Mouse (Mus musculus) embryonic facial prominence, embryonic 11.5 days (tissue): ENCODE measurements around the gene Large1. TPM values are rescaled to one million over a fixed set of nuclear protein-coding genes. Genes with fewer than 3 reads are reported as not detected.

ENCODE experiments used
- ATAC-seq: fragments of 200-750 bp; cut with Nextera tagmentation; replicated peaks from 2 replicates; pipeline ENCODE4 v1.8.0; 2017; ENCODE audit warnings: low read depth; ENCODE audit not compliant: insufficient number of reproducible peaks, low FRiP score, low TSS enrichment
- DNase-seq: peaks from one replicate; pipeline ENCODE4 v3.0.0-alpha.2; 2015; ENCODE audit warnings: low spot score
- H3K27ac ChIP-seq: fragments of 300-500 bp; sonication (generic); replicated peaks from 2 replicates; pipeline ENCODE4 v1.5.1; 2014; ENCODE audit warnings: mild to moderate bottlenecking, low read depth, low read length, control low read depth
- H3K27me3 ChIP-seq: fragments of 300-500 bp; sonication (generic); 2 replicates; pipeline ENCODE4 v1.6.1; 2014; ENCODE audit warnings: mild to moderate bottlenecking, low read length, moderate library complexity, mixed read lengths; ENCODE audit not compliant: control insufficient read depth, insufficient read depth
- H3K36me3 ChIP-seq: fragments of 300-500 bp; sonication (generic); replicated peaks from 2 replicates; pipeline ENCODE4 v1.6.1; 2014; ENCODE audit warnings: low read depth, mild to moderate bottlenecking, low read length, moderate library complexity, mixed read lengths; ENCODE audit not compliant: control insufficient read depth, insufficient read depth
- H3K4me1 ChIP-seq: fragments of 300-500 bp; sonication (generic); 2 replicates; pipeline ENCODE4 v1.6.1; 2014; ENCODE audit warnings: low read length, mixed read lengths; ENCODE audit not compliant: control insufficient read depth, insufficient read depth
- H3K4me2 ChIP-seq: fragments of 300-500 bp; sonication (generic); 2 replicates; pipeline ENCODE4 v1.6.1; 2014; ENCODE audit warnings: low read depth, mild to moderate bottlenecking, control low read depth, low read length, moderate library complexity
- H3K4me3 ChIP-seq: fragments of 300-500 bp; sonication (generic); 2 replicates; pipeline ENCODE4 v1.5.1; 2014; ENCODE audit warnings: low read depth, low read length, control low read depth
- H3K9ac ChIP-seq: fragments of 300-500 bp; sonication (generic); replicated peaks from 2 replicates; pipeline ENCODE4 v1.6.1; 2014; ENCODE audit warnings: mild to moderate bottlenecking, control low read depth, low read length
- H3K9me3 ChIP-seq: fragments of 300-500 bp; sonication (generic); replicated peaks from 2 replicates; pipeline ENCODE4 v1.6.1; 2016; ENCODE audit warnings: mild to moderate bottlenecking, low read length, inconsistent platforms, mixed read lengths; ENCODE audit not compliant: control insufficient read depth
- WGBS: fragments of 180-500 bp; shearing (Covaris S2); extraction: QIAGEN DNeasy Blood & Tissue Kit; methylation state at CpG from one replicate; pipeline ENCODE4 v1.1.7; 2014; 5-methylcytosine and 5-hydroxymethylcytosine counted together
- polyA plus RNA-seq: library from polyadenylated mRNA; unstranded; fragments of >200 nt; fragmentation: Nextera tagmentation; extraction: Ambion mirVana; gene quantifications from 2 replicates; pipeline ENCODE4 v1.2.1, GENCODE M21; 2014

The Large1 gene
- polyA plus RNA-seq, 1 experiment from 2014 or later: 8.6 TPM

DNA sequence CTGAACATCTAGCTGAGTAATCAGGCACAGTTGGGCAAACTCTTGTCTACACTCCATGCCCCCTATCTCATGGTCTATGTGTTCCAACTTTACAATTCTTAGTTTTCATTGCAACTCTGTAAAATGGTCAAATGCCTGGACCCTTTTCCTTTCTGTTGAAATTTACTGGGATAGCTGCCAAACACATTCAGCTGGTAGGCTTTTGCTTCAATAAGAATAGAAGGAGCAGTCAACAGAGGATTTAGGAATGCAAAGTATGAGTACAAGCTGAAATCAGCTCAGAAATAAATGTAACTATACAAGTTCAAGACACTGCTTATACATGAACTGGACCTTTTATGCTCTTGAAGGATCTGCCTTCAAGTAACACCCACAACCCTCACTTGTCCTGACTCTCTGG, 146.5 kb downstream of the Large1 start:
- Histone ChIP-seq H3K9ac (no peak overlapping the region), H3K4me2 (no peak overlapping the region), H3K27ac (no peak overlapping the region), H3K27me3 (no peaks in the 10 kb centered on the region), H3K4me3 (no peak overlapping the region), H3K36me3 (no peaks in the 10 kb centered on the region), H3K9me3 (no peaks in the 10 kb centered on the region), H3K4me1 (no peaks in the 10 kb centered on the region)
- ATAC-seq (no peak), DNase-seq (no peak)

- no peaks in the 10 kb centered on the region for H3K4me1 ChIP-seq
- H3K27ac ChIP-seq: no peak overlapping the region
- no peak overlapping the region for H3K4me3 ChIP-seq
- H3K9me3 ChIP-seq: no peaks in the 10 kb centered on the region
- no peak overlapping the region for H3K9ac ChIP-seq
- no peak for ATAC-seq
- H3K36me3 ChIP-seq: no peaks in the 10 kb centered on the region
- WGBS: 76% methylated on average over 2 of the region's 2 CpGs
- DNase-seq: no peak
- H3K4me2 ChIP-seq: no peak overlapping the region
- no peaks in the 10 kb centered on the region for H3K27me3 ChIP-seq
Measured at GRCm38 (mm10) chr8:73201854-73202253, 151.5 kb downstream of the Large1 start.

DNA sequence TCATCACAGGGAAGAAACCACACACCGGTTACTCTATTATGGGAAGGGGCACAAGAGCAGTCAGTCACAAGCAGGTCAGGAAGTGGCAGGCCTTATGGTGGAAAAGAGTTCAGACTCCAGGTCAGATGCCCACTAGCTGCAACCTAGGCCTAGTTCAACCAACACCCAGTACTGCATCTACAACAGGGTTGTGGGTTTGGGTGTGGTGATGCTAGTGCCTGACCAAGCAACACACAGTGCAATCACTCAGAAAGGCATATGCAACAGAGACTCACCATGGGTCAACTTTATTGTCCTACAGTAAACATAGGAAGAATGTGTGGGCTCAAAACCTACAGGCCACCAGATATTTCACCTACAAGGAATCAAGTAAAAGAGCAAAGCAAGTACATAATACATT, 155.6 kb downstream of the Large1 start:
- no peak for ATAC-seq
- Histone ChIP-seq H3K4me3 (no peak overlapping the region), H3K27me3 (no peaks in the 10 kb centered on the region), H3K4me1 (no peaks in the 10 kb centered on the region), H3K9me3 (no peaks in the 10 kb centered on the region), H3K4me2 (no peak overlapping the region), H3K9ac (no peak overlapping the region), H3K36me3 (no peaks in the 10 kb centered on the region), H3K27ac (no peak overlapping the region)
- DNase-seq: no peak
- WGBS: 92% methylated on average over 1 of the region's 1 CpGs

GRCm38 (mm10) chr8:73188684-73189083, 164.7 kb downstream of the Large1 start:
- H3K9ac ChIP-seq: no peak overlapping the region

GRCm38 (mm10) chr8:73187381-73187780, 166.0 kb downstream of the Large1 start:
- ATAC-seq (no peak), DNase-seq (no peak)
- Histone ChIP-seq H3K4me2 (no peak overlapping the region), H3K27me3 (no peaks in the 10 kb centered on the region), H3K9ac (no peak overlapping the region), H3K4me1 (no peaks in the 10 kb centered on the region), H3K4me3 (no peak overlapping the region), H3K36me3 (no peaks in the 10 kb centered on the region), H3K9me3 (no peaks in the 10 kb centered on the region), H3K27ac (no peak overlapping the region)
- WGBS: 95% methylated on average over 1 of the region's 1 CpGs

More at GRCm38 (mm10) chr8:73188684-73189083, 164.7 kb downstream of the Large1 start:
- no peak for ATAC-seq
- no peak overlapping the region for H3K27ac ChIP-seq
- H3K9me3 ChIP-seq: no peaks in the 10 kb centered on the region
- no peaks in the 10 kb centered on the region for H3K27me3 ChIP-seq
- no peaks in the 10 kb centered on the region for H3K36me3 ChIP-seq
- no peak overlapping the region for H3K4me3 ChIP-seq
- H3K4me1 ChIP-seq: no peaks in the 10 kb centered on the region
- no peak for DNase-seq
- 95% methylated on average over 1 of the region's 1 CpGs for WGBS
- no peak overlapping the region for H3K4me2 ChIP-seq

DNA sequence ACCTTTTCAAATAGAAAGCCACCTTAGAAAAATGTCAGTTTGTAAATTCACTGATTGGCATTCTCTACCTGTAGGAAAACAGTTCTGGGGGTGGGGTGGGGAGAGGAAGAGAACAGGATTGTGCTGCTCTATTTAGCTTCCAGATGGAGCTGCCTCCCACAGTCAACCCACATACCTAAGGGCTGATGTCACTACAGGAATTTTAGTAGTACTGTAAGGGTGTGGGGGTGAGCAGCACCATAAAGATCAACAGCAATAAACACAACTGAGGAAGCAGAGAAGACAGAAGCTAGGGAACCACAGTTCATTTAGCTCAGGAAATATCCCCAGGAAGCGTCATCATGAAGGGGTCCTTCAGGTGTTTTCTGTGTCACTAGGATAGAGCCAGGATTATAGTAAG, 174.9 kb downstream of the Large1 start:
- DNase-seq (no peak), ATAC-seq (no peak)
- Histone ChIP-seq H3K4me3 (no peak overlapping the region), H3K4me2 (no peak overlapping the region), H3K36me3 (no peaks in the 10 kb centered on the region), H3K9me3 (no peaks in the 10 kb centered on the region), H3K27ac (no peak overlapping the region), H3K9ac (no peak overlapping the region), H3K27me3 (no peaks in the 10 kb centered on the region), H3K4me1 (no peaks in the 10 kb centered on the region)
- 89% methylated on average over 1 of the region's 1 CpGs for WGBS

DNA sequence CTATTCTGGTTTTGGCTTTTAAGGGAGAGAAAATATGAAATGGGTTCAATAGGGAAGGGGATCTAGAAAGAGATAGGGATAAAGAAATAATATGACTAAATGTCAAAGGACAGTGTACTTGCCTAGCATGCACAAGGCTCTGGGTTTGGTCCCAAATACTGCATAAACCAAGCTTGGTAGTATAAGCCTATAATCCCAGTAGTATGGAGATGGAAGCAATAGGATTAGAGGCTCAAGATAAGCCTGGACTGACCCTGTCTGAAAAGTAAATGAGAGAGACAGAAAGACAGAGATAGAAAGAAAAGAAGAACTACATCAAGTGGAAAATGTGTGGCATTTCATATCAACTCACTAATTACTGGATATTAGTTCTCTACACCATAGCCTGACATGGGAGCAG, 180.7 kb downstream of the Large1 start:
- no peak overlapping the region for H3K9ac ChIP-seq
- H3K4me2 ChIP-seq: no peak overlapping the region
- H3K4me1 ChIP-seq: no peaks in the 10 kb centered on the region
- no peaks in the 10 kb centered on the region for H3K36me3 ChIP-seq
- no peaks in the 10 kb centered on the region for H3K9me3 ChIP-seq
- H3K27me3 ChIP-seq: no peaks in the 10 kb centered on the region
- H3K27ac ChIP-seq: no peak overlapping the region
- H3K4me3 ChIP-seq: no peak overlapping the region
- DNase-seq (no peak), ATAC-seq (no peak)

DNA sequence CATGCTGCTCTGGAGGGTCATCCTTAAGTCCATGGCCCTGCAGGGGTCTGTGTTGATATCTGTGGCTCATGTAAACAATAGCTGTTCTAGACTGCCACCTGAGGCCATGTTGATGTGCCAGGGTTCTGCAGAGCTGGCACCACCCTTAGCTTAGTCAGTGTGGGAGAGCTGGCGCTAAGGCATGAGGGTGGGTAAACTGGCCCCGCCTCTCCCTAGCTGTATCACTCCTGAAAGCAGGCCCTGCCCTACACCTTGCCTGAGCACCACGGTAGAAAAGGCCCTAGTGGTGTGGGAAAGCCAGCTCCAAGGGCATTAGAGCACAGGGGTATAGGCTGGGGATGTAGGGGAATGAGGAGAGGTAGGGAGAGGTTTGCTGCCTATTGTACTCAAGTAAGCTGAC, 191.3 kb downstream of the Large1 start:
- H3K4me2 ChIP-seq: no peak overlapping the region
- H3K27me3 ChIP-seq: no peaks in the 10 kb centered on the region
- no peaks in the 10 kb centered on the region for H3K4me1 ChIP-seq
- 69% methylated on average over 3 of the region's 3 CpGs for WGBS
- DNase-seq: no peak
- no peak for ATAC-seq
- no peaks in the 10 kb centered on the region for H3K36me3 ChIP-seq
- H3K27ac ChIP-seq: no peak overlapping the region
- H3K9ac ChIP-seq: no peak overlapping the region
- no peak overlapping the region for H3K4me3 ChIP-seq
- no peaks in the 10 kb centered on the region for H3K9me3 ChIP-seq

DNA sequence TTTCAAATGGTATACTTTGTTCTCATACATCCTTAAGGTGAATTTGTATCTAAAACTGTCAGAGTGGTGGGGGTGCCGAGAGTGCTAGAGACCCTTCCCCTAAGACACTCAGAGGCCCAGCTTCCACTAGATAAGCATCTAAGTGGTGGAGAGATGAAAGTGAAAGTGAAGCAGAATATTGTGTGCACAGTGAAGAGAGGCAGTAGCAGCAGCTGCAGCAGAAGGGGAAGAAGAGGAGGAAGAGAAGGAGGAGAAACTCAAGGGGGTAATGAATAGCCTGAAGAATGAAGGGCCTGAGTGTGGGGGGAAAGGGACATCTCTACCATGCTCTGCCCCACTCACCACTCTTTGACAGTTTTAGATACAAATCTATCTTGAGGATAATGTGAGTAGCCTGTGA, 191.8 kb downstream of the Large1 start:
- no peak for DNase-seq
- WGBS: 91% methylated on average over 1 of the region's 1 CpGs

More for the DNA sequence above, 191.8 kb downstream of the Large1 start:
- Histone ChIP-seq H3K27me3 (no peaks in the 10 kb centered on the region), H3K36me3 (no peaks in the 10 kb centered on the region), H3K9ac (no peak overlapping the region), H3K4me2 (no peak overlapping the region), H3K9me3 (no peaks in the 10 kb centered on the region), H3K27ac (no peak overlapping the region), H3K4me3 (no peak overlapping the region), H3K4me1 (no peaks in the 10 kb centered on the region)
- no peak for ATAC-seq
